Mouse (Mus musculus): ENCODE results near the gene Eps15l1. TPM values are rescaled to one million over a fixed set of nuclear protein-coding genes. Genes with fewer than 3 reads are reported as not detected.

Eps15l1 gene
- polyA plus RNA-seq, 2 experiments from 2014 or later = 43.2 to 52.4 TPM

Other genes with a start within 250 kb of the Eps15l1 start
- gene Hsh2d, start 231.8 kb downstream of the Eps15l1 start, polyA plus RNA-seq (2017; shearing (Covaris generic)) = 10 to 100 TPM; 22.2 to 29.1 TPM
- under 1 TPM; 0.46 to 0.51 TPM for gene Cib3, start 208.6 kb downstream of the Eps15l1 start, polyA plus RNA-seq (2017; shearing (Covaris generic))
- gene Gm11034, start 207.8 kb downstream of the Eps15l1 start, polyA plus RNA-seq (2017; shearing (Covaris generic)) = not detected
- 100 to 1,000 TPM in 1 of 2 experiments, 10 to 100 TPM in 1; 98.8 to 108 TPM for gene Fam32a, start 201.7 kb downstream of the Eps15l1 start, polyA plus RNA-seq (2017; shearing (Covaris generic))
- 100 to 1,000 TPM; 132 to 145 TPM for gene Ap1m1, start 181.4 kb downstream of the Eps15l1 start, polyA plus RNA-seq (2017; shearing (Covaris generic))
- 10 to 100 TPM; 25.8 to 62.2 TPM for gene Gm10282, start 116.2 kb downstream of the Eps15l1 start, polyA plus RNA-seq (2017; shearing (Covaris generic))
- gene Klf2, start 102.4 kb downstream of the Eps15l1 start, polyA plus RNA-seq (2017; shearing (Covaris generic)) = 10 to 100 TPM; 27.6 to 39.0 TPM
- under 1 TPM; 0.36 to 0.81 TPM for gene Calr3, start 22.4 kb upstream of the Eps15l1 start, polyA plus RNA-seq (2017; shearing (Covaris generic))
- gene 1700030K09Rik, start 22.4 kb upstream of the Eps15l1 start, polyA plus RNA-seq (2017; shearing (Covaris generic)) = 1 to 10 TPM; 3.7 to 5.3 TPM
- 10 to 100 TPM; 52.7 to 65.0 TPM for gene Cherp, start 53.8 kb upstream of the Eps15l1 start, polyA plus RNA-seq (2017; shearing (Covaris generic))
- gene Slc35e1, start 71.2 kb upstream of the Eps15l1 start, polyA plus RNA-seq (2017; shearing (Covaris generic)) = 1 to 10 TPM; 6.9 to 7.3 TPM
- 1 to 10 TPM; 4.9 to 5.8 TPM for gene Med26, start 126.8 kb upstream of the Eps15l1 start, polyA plus RNA-seq (2017; shearing (Covaris generic))
- gene Smim7, start 149.6 kb upstream of the Eps15l1 start, polyA plus RNA-seq (2017; shearing (Covaris generic)) = 10 to 100 TPM; 81.4 to 85.5 TPM
- 1 to 10 TPM in 1 of 2 experiments, under 1 TPM in 1; 0.56 to 1.5 TPM for gene Tmem38a, start 150.6 kb upstream of the Eps15l1 start, polyA plus RNA-seq (2017; shearing (Covaris generic))
- gene Nwd1, start 225.3 kb upstream of the Eps15l1 start, polyA plus RNA-seq (2017; shearing (Covaris generic)) = not detected

Data from activated CD4-positive, CD25-positive, alpha-beta regulatory T cell, adult 4 months (primary cell).